Mouse (Mus musculus): ENCODE measurements around the gene Ephx4.

DNA sequence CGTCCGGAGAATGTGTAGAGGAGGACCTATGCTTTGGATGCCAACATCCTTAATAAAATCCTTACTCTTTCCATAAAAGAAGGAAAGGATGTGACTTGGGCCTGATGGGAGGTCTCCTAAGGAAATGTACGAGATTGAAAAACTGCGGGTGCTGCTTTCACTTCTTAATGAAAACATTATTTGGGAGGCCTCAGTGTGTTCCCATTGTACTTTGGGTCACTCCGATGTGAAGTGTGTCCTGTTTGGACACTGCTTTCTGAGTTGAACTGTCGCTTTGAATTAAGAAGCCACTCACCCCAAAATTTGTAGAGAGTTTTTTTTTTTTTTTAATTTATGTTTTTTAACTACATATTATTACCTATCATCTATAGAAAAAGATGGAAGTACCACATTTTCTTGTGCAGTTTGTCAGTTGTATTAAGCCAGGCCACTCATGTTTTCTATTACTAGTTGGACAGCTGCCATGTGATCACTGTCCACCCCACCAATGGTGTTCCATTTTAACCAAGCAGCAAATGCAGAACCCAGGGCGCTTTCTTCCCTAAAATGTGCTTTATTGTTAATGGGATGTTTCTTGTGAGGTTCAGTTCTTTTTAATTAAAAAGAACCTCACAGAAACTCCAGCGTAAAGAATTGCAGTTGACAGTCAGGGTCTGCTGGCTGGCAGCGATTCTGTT is 42.3 kb upstream of the Ephx4 start:
- no peak for TF ChIP-seq CTCF (IDR thresholded peaks at IDR 0.05; ENCODE audit: control insufficient read depth, insufficient read depth, insufficient replicate concordance, low read depth, low read length)
- no peak for TF ChIP-seq POLR2A (IDR thresholded peaks at IDR 0.05; ENCODE audit: control insufficient read depth, low read depth, low read length)

Measured in testis, adult 2 months (tissue).